Mouse (Mus musculus) cortical plate, adult 2 months (tissue): ENCODE data around the gene 4932438H23Rik.

Experiments
- CTCF ChIP-seq: fragments of 200-500 bp; IDR thresholded peaks from 2 replicates; pipeline ENCODE4 v1.5.1; 2011; ENCODE audit warnings: mild to moderate bottlenecking, control low read depth, low read length; ENCODE audit not compliant: insufficient read depth; ENCODE audit errors: extremely low read depth
- POLR2A ChIP-seq: fragments of 200-500 bp; IDR thresholded peaks from 2 replicates; pipeline ENCODE4 v1.6.1; 2011; ENCODE audit warnings: mild to moderate bottlenecking, low read length, control low read depth; ENCODE audit not compliant: insufficient read depth; ENCODE audit errors: extremely low read depth

GRCm38 (mm10) chr16:91138736-91139135 lies 43.8 kb upstream of the 4932438H23Rik start:
- TF ChIP-seq CTCF (no peak), POLR2A (no peak)
